Mouse (Mus musculus): ENCODE results near the gene Pgls.

DNA sequence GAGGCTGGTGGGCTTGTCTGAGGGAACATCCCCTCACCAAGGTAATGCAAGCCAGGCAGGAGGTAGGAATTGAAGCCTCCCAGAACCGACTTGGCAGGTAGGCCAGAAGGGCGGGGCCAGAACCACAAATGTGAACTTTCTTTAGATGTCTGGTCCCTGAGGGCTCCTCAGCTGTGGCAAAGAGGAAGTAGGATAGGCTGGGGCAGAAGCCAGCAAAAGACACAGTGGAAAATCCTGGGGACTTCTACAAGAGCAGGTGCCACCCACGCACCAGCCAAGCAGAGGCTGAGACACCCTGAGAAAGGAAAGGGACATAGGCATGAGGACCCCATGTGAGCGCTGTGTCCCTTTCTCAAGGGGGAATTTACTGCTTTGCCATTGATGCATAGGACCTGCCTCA is 4.8 kb downstream of the Pgls start:
- TF ChIP-seq CTCF (IDR thresholded peaks at IDR 0.05; ENCODE audit: extremely low read depth, insufficient read length, insufficient replicate concordance, low read depth, low read length) (no peak), POLR2A (IDR thresholded peaks at IDR 0.05; ENCODE audit: low read depth, low read length) (no peak)
